Mouse (Mus musculus): Measurements from ENCODE around the gene Tmem145.
A peak's percentile ranks its signal among the peaks of the same experiment; 100 is the strongest.
"Not testable (repeated sequence)": the region's sequence is repeated elsewhere in the genome, so short reads cannot be mapped to it uniquely, and the experiment has no call there.

Gene Tmem145

GRCm38 (mm10) chr7:25305956-25306613 lies at the start of gene Tmem145:
Gene Tmem145 (plus strand): TSS chr7:25306106.
- DNase-seq = peak; percentile 66

- DNase-seq = no peak
Observed at GRCm38 (mm10) chr7:25261896-25262295, 44.0 kb upstream of the Tmem145 start.

GRCm38 (mm10) chr7:25263968-25264870 lies 41.7 kb upstream of the Tmem145 start:
- no peak for DNase-seq

GRCm38 (mm10) chr7:25265743-25266142 lies 40.2 kb upstream of the Tmem145 start:
- not testable (repeated sequence) for DNase-seq

- DNase-seq = no peak
Observed at GRCm38 (mm10) chr7:25266180-25266962, 39.5 kb upstream of the Tmem145 start.

GRCm38 (mm10) chr7:25267301-25267750 lies 38.6 kb upstream of the Tmem145 start, which contains the start of gene Cic:
Gene Cic (plus strand): TSS chr7:25267704.
- peak; percentile 93 for DNase-seq

GRCm38 (mm10) chr7:25267751-25268463 lies 38.0 kb upstream of the Tmem145 start:
- peak; percentile 98 for DNase-seq

GRCm38 (mm10) chr7:25268588-25268987 lies 37.3 kb upstream of the Tmem145 start:
- DNase-seq = no peak

GRCm38 (mm10) chr7:25269029-25269428 lies 36.9 kb upstream of the Tmem145 start:
- DNase-seq = peak; percentile 14

- no peak for DNase-seq
Observed at GRCm38 (mm10) chr7:25269545-25270271, 36.2 kb upstream of the Tmem145 start.

- peak; percentile 4 for DNase-seq
Observed at GRCm38 (mm10) chr7:25270652-25271633, 35.0 kb upstream of the Tmem145 start.

- no peak for DNase-seq
Observed at GRCm38 (mm10) chr7:25271651-25272444, 34.1 kb upstream of the Tmem145 start.

- DNase-seq = peak; percentile 3
Observed at GRCm38 (mm10) chr7:25272445-25273258, 33.3 kb upstream of the Tmem145 start.

GRCm38 (mm10) chr7:25273259-25274241 lies 32.4 kb upstream of the Tmem145 start:
- peak; percentile 12 for DNase-seq

GRCm38 (mm10) chr7:25274571-25274970 lies 31.3 kb upstream of the Tmem145 start:
- no peak for DNase-seq

GRCm38 (mm10) chr7:25274996-25275395 lies 30.9 kb upstream of the Tmem145 start:
- DNase-seq = no peak
